Mouse (Mus musculus): ENCODE data around the gene Hspa14. TPM values are rescaled to one million over a fixed set of nuclear protein-coding genes. Genes with fewer than 3 reads are reported as not detected.

Gene Hspa14
- polyA plus RNA-seq (2012; rRNA removed) = 56.8 and 69.5 TPM in 2 replicates

DNA sequence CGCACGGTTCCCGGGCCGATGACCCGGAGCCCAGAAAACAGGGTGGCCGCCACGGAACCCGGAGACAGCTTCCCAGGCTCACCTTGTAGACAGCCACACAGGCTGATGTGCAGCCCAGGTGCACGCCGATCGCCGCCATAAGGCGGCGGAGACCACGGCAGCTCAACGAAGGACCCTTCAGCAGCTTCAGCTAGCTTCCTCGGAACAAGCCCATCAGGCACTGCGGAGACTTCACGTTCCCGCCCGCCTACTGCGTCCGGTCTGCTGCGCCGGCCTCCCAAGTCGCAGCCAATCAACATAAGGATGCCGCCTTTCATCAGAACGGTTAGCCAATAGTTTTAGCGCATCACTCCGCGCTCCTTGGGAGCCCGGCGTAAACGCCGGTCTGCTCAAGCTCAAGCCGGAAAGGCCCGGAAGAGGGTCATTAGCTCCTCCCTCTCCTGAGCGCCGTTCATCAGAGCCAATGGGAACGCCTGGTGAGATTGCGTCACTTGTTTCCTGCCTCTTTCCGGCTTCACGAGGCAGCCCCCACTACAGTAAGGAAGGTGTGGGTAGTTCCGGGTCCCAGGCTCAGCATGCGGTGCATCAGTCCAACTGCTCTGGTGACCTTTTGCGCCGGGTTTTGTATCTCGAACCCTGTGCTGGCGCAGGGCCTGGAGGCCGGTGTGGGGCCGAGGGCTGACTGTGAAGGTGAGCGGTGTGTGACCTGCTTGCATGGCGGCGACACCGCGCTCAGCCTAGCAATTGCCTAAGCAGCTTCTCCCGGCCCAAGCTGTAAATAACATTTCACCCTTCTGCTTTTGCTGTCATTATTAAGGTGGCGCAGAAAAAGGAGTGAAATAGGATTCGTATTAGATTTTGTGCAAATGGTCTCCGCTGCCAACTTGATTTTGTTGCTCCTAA, at the start of gene Hspa14, which contains the start of the genes Gm45902 and Cdnf:
Gene Hspa14 (minus strand): TSS at position 263 of the 903 bp plus-strand sequence.
Gene Gm45902 (minus strand): TSS at position 239 of the 903 bp plus-strand sequence.
Gene Cdnf (plus strand): TSS at position 479 of the 903 bp plus-strand sequence.
- DNase-seq (ENCODE audit: low read depth) = peak; percentile 100
- peak; percentile 59; the same call in 1 of the 2 replicates for TF ChIP-seq POLR2A (IDR thresholded peaks at IDR 0.05; ENCODE audit: borderline replicate concordance, extremely low read depth, insufficient read depth, insufficient read length, poor library complexity, severe bottlenecking)
- TF ChIP-seq CTCF (IDR thresholded peaks at IDR 0.05; ENCODE audit: borderline replicate concordance, extremely low read depth, insufficient read depth, insufficient read length) = no peak

DNA sequence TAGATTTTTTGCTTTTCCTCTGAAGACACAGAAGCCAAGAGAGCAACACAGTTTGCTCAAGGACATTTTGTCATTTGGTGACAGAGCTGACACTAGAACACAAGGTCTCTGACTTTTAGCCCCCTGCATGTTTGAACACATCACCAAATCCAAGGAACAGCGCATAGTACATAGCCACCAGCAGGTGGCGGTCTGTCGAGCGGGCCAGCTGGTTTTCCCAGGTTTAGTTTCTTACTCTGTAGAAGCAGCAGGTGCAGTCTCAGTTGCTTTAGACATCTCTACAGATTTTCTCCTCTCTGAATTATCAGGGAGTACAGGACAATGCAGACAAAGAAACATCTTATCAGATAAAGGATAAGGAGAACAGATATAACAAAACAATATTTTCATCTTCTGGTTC, 34.0 kb upstream of the Hspa14 start:
- TF ChIP-seq CTCF (IDR thresholded peaks at IDR 0.05; ENCODE audit: borderline replicate concordance, extremely low read depth, insufficient read depth, insufficient read length) = peak; percentile 92
- no peak for TF ChIP-seq POLR2A (IDR thresholded peaks at IDR 0.05; ENCODE audit: borderline replicate concordance, extremely low read depth, insufficient read depth, insufficient read length, poor library complexity, severe bottlenecking)
- DNase-seq (ENCODE audit: low read depth) = peak; percentile 81

- DNase-seq (ENCODE audit: low read depth) = no peak
- TF ChIP-seq POLR2A (IDR thresholded peaks at IDR 0.05; ENCODE audit: borderline replicate concordance, extremely low read depth, insufficient read depth, insufficient read length, poor library complexity, severe bottlenecking) (no peak), CTCF (IDR thresholded peaks at IDR 0.05; ENCODE audit: borderline replicate concordance, extremely low read depth, insufficient read depth, insufficient read length) (no peak)
Observed at GRCm38 (mm10) chr2:3546055-3546454, 33.4 kb upstream of the Hspa14 start.

- no peak for DNase-seq (ENCODE audit: low read depth)
- no peak for TF ChIP-seq POLR2A (IDR thresholded peaks at IDR 0.05; ENCODE audit: borderline replicate concordance, extremely low read depth, insufficient read depth, insufficient read length, poor library complexity, severe bottlenecking)
- no peak for TF ChIP-seq CTCF (IDR thresholded peaks at IDR 0.05; ENCODE audit: borderline replicate concordance, extremely low read depth, insufficient read depth, insufficient read length)
Observed at GRCm38 (mm10) chr2:3541307-3542079, 28.9 kb upstream of the Hspa14 start.

GRCm38 (mm10) chr2:3526288-3526687, 13.7 kb upstream of the Hspa14 start:
- DNase-seq (ENCODE audit: low read depth) = no peak
- TF ChIP-seq CTCF (IDR thresholded peaks at IDR 0.05; ENCODE audit: borderline replicate concordance, extremely low read depth, insufficient read depth, insufficient read length) (no peak), POLR2A (IDR thresholded peaks at IDR 0.05; ENCODE audit: borderline replicate concordance, extremely low read depth, insufficient read depth, insufficient read length, poor library complexity, severe bottlenecking) (no peak)

DNA sequence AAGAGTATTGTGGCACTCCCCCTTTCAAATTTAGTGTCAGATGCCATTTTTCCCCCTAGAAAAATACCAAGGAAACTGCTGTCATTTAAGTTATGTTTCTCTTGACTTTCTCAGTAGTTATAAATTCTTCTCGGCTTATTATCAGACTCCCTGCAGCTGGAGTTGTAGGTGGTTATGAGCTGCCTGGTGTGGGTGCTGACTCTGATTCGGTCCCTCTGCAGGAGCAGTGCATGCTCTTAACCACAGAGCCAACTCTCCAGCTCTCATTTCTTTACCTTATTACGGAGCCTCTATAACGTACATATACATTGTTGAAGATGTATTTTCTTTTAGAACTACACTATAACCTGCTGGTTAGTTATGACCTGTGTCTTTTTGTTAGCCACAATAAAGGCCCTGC, 9.9 kb upstream of the Hspa14 start:
- no peak for TF ChIP-seq CTCF (IDR thresholded peaks at IDR 0.05; ENCODE audit: borderline replicate concordance, extremely low read depth, insufficient read depth, insufficient read length)
- no peak for TF ChIP-seq POLR2A (IDR thresholded peaks at IDR 0.05; ENCODE audit: borderline replicate concordance, extremely low read depth, insufficient read depth, insufficient read length, poor library complexity, severe bottlenecking)
- no peak for DNase-seq (ENCODE audit: low read depth)

DNA sequence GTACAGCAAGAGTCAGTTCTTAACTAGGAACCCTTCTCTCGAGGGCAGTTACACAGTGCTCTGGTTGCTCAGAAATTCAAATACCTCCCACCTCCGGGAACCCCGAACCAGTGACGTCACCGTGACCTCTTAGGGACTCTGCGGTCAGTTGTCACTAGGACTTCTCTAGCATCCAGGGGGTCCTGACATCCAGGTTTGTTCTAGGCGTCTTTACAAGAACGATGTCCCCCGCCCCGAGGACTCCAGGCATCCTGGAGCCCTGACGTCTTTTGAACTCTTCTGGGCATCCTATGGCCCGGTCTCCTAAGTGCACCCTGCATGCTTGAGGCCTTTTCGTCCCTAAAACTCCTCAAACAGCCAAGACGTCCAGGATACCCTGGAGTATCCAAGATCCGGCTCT, 538 bp downstream of the Hspa14 start:
- TF ChIP-seq CTCF (IDR thresholded peaks at IDR 0.05; ENCODE audit: borderline replicate concordance, extremely low read depth, insufficient read depth, insufficient read length) (no peak), POLR2A (IDR thresholded peaks at IDR 0.05; ENCODE audit: borderline replicate concordance, extremely low read depth, insufficient read depth, insufficient read length, poor library complexity, severe bottlenecking) (no peak)
- DNase-seq (ENCODE audit: low read depth) = no peak

DNA sequence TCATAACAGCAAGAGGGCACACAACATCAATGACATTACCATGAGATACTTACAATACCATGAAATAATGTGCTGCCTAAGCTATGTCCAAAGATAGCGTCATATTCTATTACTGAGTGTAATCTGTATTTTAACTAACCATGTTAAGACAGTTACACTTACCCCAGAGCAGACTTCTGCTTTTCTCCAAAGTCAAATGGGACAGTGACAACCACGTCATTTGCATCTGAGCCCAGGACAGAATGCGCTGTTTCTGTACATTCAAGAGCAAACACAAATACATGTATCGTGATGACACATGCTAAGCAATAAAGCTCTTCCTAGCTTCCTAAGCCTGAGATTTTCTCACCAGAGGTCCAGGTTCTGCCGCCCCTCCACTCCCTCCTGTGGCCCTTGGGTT, 11.7 kb downstream of the Hspa14 start:
- no peak for DNase-seq (ENCODE audit: low read depth)
- TF ChIP-seq POLR2A (IDR thresholded peaks at IDR 0.05; ENCODE audit: borderline replicate concordance, extremely low read depth, insufficient read depth, insufficient read length, poor library complexity, severe bottlenecking) (no peak), CTCF (IDR thresholded peaks at IDR 0.05; ENCODE audit: borderline replicate concordance, extremely low read depth, insufficient read depth, insufficient read length) (no peak)

DNA sequence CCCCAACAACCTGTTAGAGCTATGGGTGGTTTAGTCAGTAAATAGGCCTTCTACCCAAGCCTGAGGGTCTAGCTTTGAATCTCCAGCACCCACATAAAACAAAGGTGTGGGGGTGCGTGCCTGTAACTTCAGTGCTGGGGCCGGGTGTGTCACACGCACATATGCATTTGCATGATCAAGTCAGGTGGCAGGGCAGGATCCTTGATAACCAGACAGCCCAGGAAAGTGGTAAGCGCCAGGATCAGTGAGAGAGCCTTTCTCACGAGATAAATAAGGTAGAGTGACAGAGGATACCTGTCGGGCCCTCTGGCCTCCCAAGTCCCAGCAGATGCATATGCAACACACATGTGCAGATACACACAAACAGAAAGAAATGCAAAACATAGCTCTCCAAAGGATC, 13.1 kb downstream of the Hspa14 start:
- no peak for DNase-seq (ENCODE audit: low read depth)
- no peak for TF ChIP-seq POLR2A (IDR thresholded peaks at IDR 0.05; ENCODE audit: borderline replicate concordance, extremely low read depth, insufficient read depth, insufficient read length, poor library complexity, severe bottlenecking)
- TF ChIP-seq CTCF (IDR thresholded peaks at IDR 0.05; ENCODE audit: borderline replicate concordance, extremely low read depth, insufficient read depth, insufficient read length) = no peak

DNA sequence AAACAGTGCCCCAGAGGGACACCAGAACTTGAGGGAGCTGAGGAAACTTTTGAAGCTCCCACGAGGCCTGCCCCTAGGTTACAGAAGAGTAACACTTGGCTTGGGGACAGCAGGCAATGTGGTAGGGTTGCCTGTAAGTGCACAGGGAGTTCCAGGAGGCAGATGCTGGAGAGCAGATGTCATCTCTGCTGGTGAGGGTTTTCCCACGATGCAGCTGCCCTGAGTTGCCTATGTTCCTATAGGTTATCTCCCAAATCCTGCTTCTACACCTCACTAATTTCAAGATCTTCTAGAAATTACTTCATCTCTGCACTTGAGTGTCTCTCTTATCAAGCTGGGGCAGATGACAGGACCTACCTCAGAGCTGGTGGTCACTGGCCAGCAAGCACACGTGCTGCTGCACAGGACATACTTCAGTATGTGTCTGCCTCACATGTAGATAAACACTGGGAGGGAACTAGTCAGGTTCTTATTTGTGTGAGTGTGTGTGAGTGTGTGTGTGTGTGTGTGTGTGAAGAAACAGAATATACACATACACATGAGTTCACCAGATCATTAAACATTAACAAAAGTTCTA, 18.7 kb downstream of the Hspa14 start:
- no peak for TF ChIP-seq CTCF (IDR thresholded peaks at IDR 0.05; ENCODE audit: borderline replicate concordance, extremely low read depth, insufficient read depth, insufficient read length)
- no peak for TF ChIP-seq POLR2A (IDR thresholded peaks at IDR 0.05; ENCODE audit: borderline replicate concordance, extremely low read depth, insufficient read depth, insufficient read length, poor library complexity, severe bottlenecking)
- no peak for DNase-seq (ENCODE audit: low read depth)

- no peak for DNase-seq (ENCODE audit: low read depth)
- TF ChIP-seq POLR2A (IDR thresholded peaks at IDR 0.05; ENCODE audit: borderline replicate concordance, extremely low read depth, insufficient read depth, insufficient read length, poor library complexity, severe bottlenecking) (no peak), CTCF (IDR thresholded peaks at IDR 0.05; ENCODE audit: borderline replicate concordance, extremely low read depth, insufficient read depth, insufficient read length) (no peak)
Observed at GRCm38 (mm10) chr2:3489816-3490215, 22.8 kb downstream of the Hspa14 start.

Measured in brain, embryonic 14.5 days (tissue).